Mouse (Mus musculus) testis, adult 2 months (tissue): ENCODE measurements around the gene Spred2. TPM values are rescaled to one million over a fixed set of nuclear protein-coding genes. Genes with fewer than 3 reads are reported as not detected.

ENCODE experiments used
- H3K27ac ChIP-seq: fragments of 200-500 bp; 2 replicates; pipeline ENCODE4 v1.5.1; 2012; ENCODE audit warnings: low read depth, low read length; ENCODE audit not compliant: control insufficient read depth, insufficient read depth
- H3K27me3 ChIP-seq: fragments of 200-500 bp; 2 replicates; pipeline ENCODE4 v1.6.1; 2012; ENCODE audit warnings: mild to moderate bottlenecking, low read length, moderate library complexity; ENCODE audit not compliant: control insufficient read depth, insufficient read depth
- H3K36me3 ChIP-seq: fragments of 200-500 bp; 2 replicates; pipeline ENCODE4 v1.6.1; 2012; ENCODE audit warnings: mild to moderate bottlenecking, low read length; ENCODE audit not compliant: control insufficient read depth, insufficient read depth
- H3K4me1 ChIP-seq: fragments of 200-500 bp; 2 replicates; pipeline ENCODE4 v1.6.1; 2012; ENCODE audit warnings: low read length; ENCODE audit not compliant: control insufficient read depth, insufficient read depth
- H3K4me3 ChIP-seq: fragments of 200-500 bp; 2 replicates; pipeline ENCODE4 v1.5.1; 2012; ENCODE audit warnings: low read depth, mild to moderate bottlenecking, low read length, moderate library complexity, mixed read lengths; ENCODE audit not compliant: control insufficient read depth
- CTCF ChIP-seq: fragments of 200-500 bp; IDR thresholded peaks from 2 replicates; pipeline ENCODE4 v1.5.1; 2012; ENCODE audit warnings: low read depth, mild to moderate bottlenecking, inconsistent platforms, low read length, moderate library complexity; ENCODE audit not compliant: control insufficient read depth, insufficient read depth, insufficient replicate concordance
- POLR2A ChIP-seq: fragments of 200-500 bp; IDR thresholded peaks from 2 replicates; pipeline ENCODE4 v1.6.1; 2012; ENCODE audit warnings: low read depth, mild to moderate bottlenecking, inconsistent platforms, low read length, moderate library complexity; ENCODE audit not compliant: control insufficient read depth
- polyA plus RNA-seq: library from polyadenylated mRNA; depleted of rRNA; stranded (reverse); fragments of >200 nt; gene quantifications from 2 replicates; pipeline ENCODE4 v1.2.3, GENCODE M21; 2012

Gene Spred2
- polyA plus RNA-seq, 1 experiment, result 3.4 TPM

- H3K27me3 ChIP-seq, result no peaks in the 10 kb centered on the region
- H3K4me1 ChIP-seq, result peaks cover 8% of the 10 kb centered on the region
- H3K36me3 ChIP-seq, result no peaks in the 10 kb centered on the region
- TF ChIP-seq POLR2A (no peak; the same call in 1 of the 2 replicates), CTCF (no peak)
- H3K4me3 ChIP-seq, result no peak overlapping the region
- no peak overlapping the region for H3K27ac ChIP-seq
Observed at GRCm38 (mm10) chr11:19947626-19948135, 23.5 kb downstream of the Spred2 start.

GRCm38 (mm10) chr11:19949725-19950124 lies 25.6 kb downstream of the Spred2 start:
- Histone ChIP-seq H3K27ac (no peak overlapping the region), H3K36me3 (no peaks in the 10 kb centered on the region), H3K27me3 (no peaks in the 10 kb centered on the region), H3K4me3 (no peak overlapping the region), H3K4me1 (peaks cover 8% of the 10 kb centered on the region)
- TF ChIP-seq CTCF (no peak), POLR2A (no peak)

DNA sequence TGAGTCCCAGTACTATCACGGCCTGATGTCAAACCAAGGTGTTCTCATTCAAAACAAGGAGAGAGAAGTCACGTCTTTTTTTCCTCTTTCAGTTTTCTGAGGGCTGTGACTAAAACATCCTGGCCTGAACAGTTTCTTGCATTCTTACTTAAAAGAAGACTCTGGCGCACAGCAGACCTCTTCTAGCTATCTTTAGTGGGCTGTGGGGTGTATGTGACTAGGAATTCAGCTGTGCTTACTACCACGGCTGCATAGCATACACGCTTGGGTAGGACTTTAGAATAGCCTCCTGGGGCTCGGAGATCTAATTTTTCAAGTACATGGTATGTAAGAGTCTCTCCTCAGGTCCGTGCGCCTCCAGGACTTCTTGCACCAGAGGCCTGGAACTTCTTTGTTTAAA lies 26.0 kb downstream of the Spred2 start:
- Histone ChIP-seq H3K4me1 (peaks cover 8% of the 10 kb centered on the region), H3K36me3 (no peaks in the 10 kb centered on the region), H3K4me3 (no peak overlapping the region), H3K27ac (no peak overlapping the region), H3K27me3 (no peaks in the 10 kb centered on the region)
- TF ChIP-seq POLR2A (no peak), CTCF (no peak)

- Histone ChIP-seq H3K4me3 (no peak overlapping the region), H3K36me3 (no peaks in the 10 kb centered on the region), H3K27ac (no peak overlapping the region), H3K4me1 (no peaks in the 10 kb centered on the region), H3K27me3 (no peaks in the 10 kb centered on the region)
- no peak for TF ChIP-seq CTCF
- TF ChIP-seq POLR2A, result no peak
Observed at GRCm38 (mm10) chr11:19952963-19953362, 28.8 kb downstream of the Spred2 start.

- no peak overlapping the region for H3K27ac ChIP-seq
- TF ChIP-seq POLR2A (no peak), CTCF (no peak; the same call in 1 of the 2 replicates)
- H3K4me3 ChIP-seq, result no peak overlapping the region
- H3K4me1 ChIP-seq, result no peaks in the 10 kb centered on the region
- no peaks in the 10 kb centered on the region for H3K36me3 ChIP-seq
- H3K27me3 ChIP-seq, result no peaks in the 10 kb centered on the region
Observed at GRCm38 (mm10) chr11:19953919-19954318, 29.7 kb downstream of the Spred2 start.

- TF ChIP-seq POLR2A (no peak), CTCF (no peak)
- H3K4me1 ChIP-seq, result no peaks in the 10 kb centered on the region
- no peak overlapping the region for H3K4me3 ChIP-seq
- H3K27me3 ChIP-seq, result no peaks in the 10 kb centered on the region
- H3K36me3 ChIP-seq, result no peaks in the 10 kb centered on the region
- no peak overlapping the region for H3K27ac ChIP-seq
Observed at GRCm38 (mm10) chr11:19955069-19955468, 30.9 kb downstream of the Spred2 start.

- Histone ChIP-seq H3K4me1 (no peaks in the 10 kb centered on the region), H3K36me3 (no peaks in the 10 kb centered on the region), H3K27ac (no peak overlapping the region), H3K4me3 (no peak overlapping the region), H3K27me3 (no peaks in the 10 kb centered on the region)
- TF ChIP-seq POLR2A (no peak), CTCF (no peak)
Observed at GRCm38 (mm10) chr11:19955701-19956100, 31.5 kb downstream of the Spred2 start.

DNA sequence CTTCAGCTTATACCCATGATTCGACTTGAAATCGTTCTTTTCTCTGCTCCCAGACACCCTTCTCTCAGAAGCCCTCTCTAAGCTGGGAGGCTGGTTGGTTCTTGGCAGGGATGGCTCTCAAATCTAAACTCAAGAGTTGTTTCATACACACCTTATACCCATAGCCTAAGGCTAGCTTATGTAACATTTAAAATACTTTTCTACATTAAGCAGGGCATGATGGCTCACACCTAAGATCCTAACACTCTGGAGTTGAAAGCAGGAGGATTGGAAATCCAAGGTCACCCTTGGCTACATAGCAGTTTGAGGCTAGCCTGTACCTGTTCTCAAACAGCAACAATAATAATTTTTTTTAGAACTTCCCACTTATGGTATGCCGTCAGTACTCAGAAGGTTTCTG lies 34.8 kb downstream of the Spred2 start:
- Histone ChIP-seq H3K27ac (no peak overlapping the region), H3K4me1 (no peaks in the 10 kb centered on the region), H3K27me3 (no peaks in the 10 kb centered on the region), H3K36me3 (no peaks in the 10 kb centered on the region), H3K4me3 (no peak overlapping the region)
- TF ChIP-seq POLR2A (no peak), CTCF (no peak)
